Mouse (Mus musculus): Measurements from ENCODE around the gene Naip1.
"Not testable (repeated sequence)": the region's sequence is repeated elsewhere in the genome, so short reads cannot be mapped to it uniquely, and the experiment has no call there.

Gene Naip1

GRCm38 (mm10) chr13:100391021-100391420 is 61.6 kb downstream of the Naip1 start:
- not testable (repeated sequence) for DNase-seq

- no peak for DNase-seq
These were observed 82.1 kb downstream of the Naip1 start for GRCm38 (mm10) chr13:100370536-100370935.

All from lung, adult 18-20 months (tissue).